Mouse (Mus musculus) lung, embryonic 16.5 days (tissue): ENCODE data around the gene Gm4858. TPM values are rescaled to one million over a fixed set of nuclear protein-coding genes. Genes with fewer than 3 reads are reported as not detected.
"Not testable (repeated sequence)": the region's sequence is repeated elsewhere in the genome, so short reads cannot be mapped to it uniquely, and the experiment has no call there.

Experiments
- ATAC-seq: fragments of 200-750 bp; cut with Nextera tagmentation; 2 replicates; pipeline ENCODE4 v1.8.0; 2017; ENCODE audit warnings: low read depth, mild to moderate bottlenecking, moderate library complexity
- H3K27ac ChIP-seq: fragments of 300-500 bp; sonication (generic); 2 replicates; pipeline ENCODE4 v1.5.1; 2014; ENCODE audit warnings: mild to moderate bottlenecking, control low read depth, low read length
- H3K27me3 ChIP-seq: fragments of 300-500 bp; sonication (generic); 2 replicates; pipeline ENCODE4 v1.6.1; 2014; ENCODE audit warnings: low read depth, low read length, mixed read lengths; ENCODE audit not compliant: control insufficient read depth, insufficient read depth
- H3K36me3 ChIP-seq: fragments of 300-500 bp; sonication (generic); 2 replicates; pipeline ENCODE4 v1.6.1; 2014; ENCODE audit warnings: low read length; ENCODE audit not compliant: control insufficient read depth, insufficient read depth
- H3K4me1 ChIP-seq: fragments of 300-500 bp; sonication (generic); replicated peaks from 2 replicates; pipeline ENCODE4 v1.6.1; 2014; ENCODE audit warnings: low read length, mixed read lengths; ENCODE audit not compliant: control insufficient read depth, insufficient read depth
- H3K4me2 ChIP-seq: fragments of 300-500 bp; sonication (generic); 2 replicates; pipeline ENCODE4 v1.6.1; 2014; ENCODE audit warnings: low read depth, low read length, control low read depth
- H3K4me3 ChIP-seq: fragments of 300-500 bp; sonication (generic); 2 replicates; pipeline ENCODE4 v1.5.1; 2014; ENCODE audit warnings: mild to moderate bottlenecking, low read length, control low read depth
- H3K9ac ChIP-seq: fragments of 300-500 bp; sonication (generic); 2 replicates; pipeline ENCODE4 v1.6.1; 2014; ENCODE audit warnings: low read length, control low read depth
- H3K9me3 ChIP-seq: fragments of 300-500 bp; sonication (generic); 2 replicates; pipeline ENCODE4 v1.6.1; 2016; ENCODE audit warnings: low read length; ENCODE audit not compliant: control insufficient read depth
- WGBS: fragments of 180-500 bp; shearing (Covaris S2); extraction: QIAGEN DNeasy Blood & Tissue Kit; methylation state at CpG from one replicate; pipeline ENCODE4 v1.1.7; 2014; 5-methylcytosine and 5-hydroxymethylcytosine counted together
- polyA plus RNA-seq: library from polyadenylated mRNA; unstranded; fragments of >200 nt; fragmentation: Nextera tagmentation; extraction: Ambion mirVana; gene quantifications from 2 replicates; pipeline ENCODE4 v1.2.1, GENCODE M21; 2015

Gene Gm4858
- polyA plus RNA-seq, 1 experiment from 2014 or later: not detected

DNA sequence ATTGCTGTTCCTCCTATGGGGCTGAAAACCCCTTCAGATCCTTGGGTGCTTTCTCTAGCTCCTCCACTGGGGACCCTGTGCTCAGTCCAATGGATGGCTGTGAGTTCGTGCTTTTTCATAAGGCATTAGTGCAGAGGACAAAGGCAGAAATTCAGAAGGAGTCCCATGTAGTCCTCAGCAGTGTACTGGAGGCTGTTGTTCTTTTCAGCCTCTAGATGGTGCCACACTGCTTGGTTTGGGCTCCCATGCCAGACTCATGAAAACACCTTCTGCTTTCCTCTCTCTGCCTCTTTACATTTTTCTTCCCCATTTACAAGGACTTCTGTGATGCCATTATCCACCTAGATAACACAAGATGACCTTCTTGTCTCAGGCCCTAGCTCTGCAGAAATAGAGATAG lies 25.0 kb downstream of the Gm4858 start:
- WGBS: 30% methylated on average over 1 of the region's 1 CpGs
- not testable (repeated sequence) for H3K36me3 ChIP-seq, H3K27ac ChIP-seq, H3K4me1 ChIP-seq, H3K4me2 ChIP-seq, H3K4me3 ChIP-seq, H3K27me3 ChIP-seq, H3K9me3 ChIP-seq, H3K9ac ChIP-seq, ATAC-seq

- H3K4me2 ChIP-seq: no peak overlapping the region
- no peaks in the 10 kb centered on the region for H3K4me1 ChIP-seq
- no peaks in the 10 kb centered on the region for H3K36me3 ChIP-seq
- no peaks in the 10 kb centered on the region for H3K27me3 ChIP-seq
- no peak overlapping the region for H3K27ac ChIP-seq
- no peak overlapping the region for H3K4me3 ChIP-seq
- H3K9ac ChIP-seq: no peak overlapping the region
- H3K9me3 ChIP-seq: no peaks in the 10 kb centered on the region
- 64% methylated on average over 2 of the region's 2 CpGs for WGBS
- ATAC-seq: no peak
Observed at GRCm38 (mm10) chr3:93096447-93096846, 27.8 kb downstream of the Gm4858 start.

DNA sequence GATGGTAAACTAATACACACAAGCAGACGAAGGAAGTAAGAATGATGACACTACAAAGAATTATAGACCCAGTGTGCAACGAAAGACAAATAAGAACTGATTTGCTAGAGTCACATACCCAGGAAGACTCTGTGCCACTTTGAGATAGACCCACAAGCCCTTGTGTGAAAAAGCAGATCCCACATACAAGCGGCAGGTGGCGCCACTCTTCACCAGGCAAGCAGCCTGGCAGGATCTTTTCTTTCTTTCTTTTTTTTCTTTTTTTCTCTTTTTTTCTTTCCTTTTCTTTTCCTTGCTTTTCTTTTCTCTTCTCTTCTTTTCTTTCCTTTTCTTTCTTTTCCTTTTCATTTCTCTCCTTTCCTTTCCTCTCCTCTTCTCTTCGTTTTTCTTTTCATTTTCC lies 43.0 kb downstream of the Gm4858 start:
- Histone ChIP-seq H3K9ac (no peak overlapping the region), H3K4me1 (no peaks in the 10 kb centered on the region), H3K4me3 (no peak overlapping the region), H3K4me2 (no peak overlapping the region), H3K9me3 (no peaks in the 10 kb centered on the region), H3K27ac (no peak overlapping the region), H3K36me3 (no peaks in the 10 kb centered on the region), H3K27me3 (no peaks in the 10 kb centered on the region)
- ATAC-seq: no peak
- WGBS: 42% methylated on average over 5 of the region's 5 CpGs

DNA sequence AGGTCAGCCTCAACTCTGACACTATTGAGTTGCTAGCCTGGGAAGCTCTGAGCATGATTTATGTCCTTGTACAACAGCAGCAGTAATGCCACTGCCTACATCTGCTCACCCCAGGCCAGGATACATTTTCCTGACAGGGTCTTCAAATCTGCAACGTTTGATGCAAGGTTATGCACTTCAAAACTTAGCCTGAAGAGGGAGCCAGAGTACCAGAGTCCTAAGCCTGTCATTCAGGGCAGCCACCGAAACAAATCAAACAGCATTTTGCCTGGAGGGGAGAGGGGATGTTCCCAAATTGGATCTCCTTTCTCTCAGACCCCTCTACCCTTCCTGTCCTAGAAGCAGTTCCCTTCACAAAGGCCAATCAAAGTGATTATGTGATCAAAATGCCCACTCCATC lies 45.9 kb downstream of the Gm4858 start:
- Histone ChIP-seq H3K36me3 (no peaks in the 10 kb centered on the region), H3K9ac (no peak overlapping the region), H3K27ac (no peak overlapping the region), H3K4me1 (no peaks in the 10 kb centered on the region), H3K4me3 (no peak overlapping the region), H3K4me2 (no peak overlapping the region), H3K27me3 (no peaks in the 10 kb centered on the region), H3K9me3 (no peaks in the 10 kb centered on the region)
- ATAC-seq: no peak
- WGBS: 0% methylated on average over 2 of the region's 2 CpGs

- Histone ChIP-seq H3K27me3 (no peaks in the 10 kb centered on the region), H3K27ac (no peak overlapping the region), H3K36me3 (no peaks in the 10 kb centered on the region), H3K9ac (no peak overlapping the region), H3K4me2 (no peak overlapping the region), H3K4me3 (no peak overlapping the region), H3K9me3 (no peaks in the 10 kb centered on the region), H3K4me1 (no peaks in the 10 kb centered on the region)
- 37% methylated on average over 4 of the region's 4 CpGs for WGBS
- no peak for ATAC-seq
Observed at GRCm38 (mm10) chr3:93119101-93119500, 50.5 kb downstream of the Gm4858 start.

Other genes with a start within 250 kb of the Gm4858 start
- gene Kprp, start 241.6 kb upstream of the Gm4858 start, polyA plus RNA-seq: not detected in 2 replicates
- gene Lce1l, start 217.5 kb upstream of the Gm4858 start, polyA plus RNA-seq: not detected in 2 replicates
- gene 2310050C09Rik, start 198.6 kb upstream of the Gm4858 start, polyA plus RNA-seq: not detected in 2 replicates
- gene Lce3a, start 142.6 kb upstream of the Gm4858 start, polyA plus RNA-seq: not detected in 2 replicates
- not detected in 2 replicates for gene Lce3b, start 135.8 kb upstream of the Gm4858 start, polyA plus RNA-seq
- gene Lce3c, start 124.3 kb upstream of the Gm4858 start, polyA plus RNA-seq: not detected in 2 replicates
- not detected in 2 replicates for gene Lce3d, start 111.4 kb upstream of the Gm4858 start, polyA plus RNA-seq
- not detected in 2 replicates for gene Lce3e, start 101.8 kb upstream of the Gm4858 start, polyA plus RNA-seq
- 0.70 TPM in 1 of 2 replicates, not detected in the other for gene Lce3f, start 76.6 kb upstream of the Gm4858 start, polyA plus RNA-seq
- 1.5 TPM in 1 of 2 replicates, not detected in the other for gene Crct1, start 53.1 kb upstream of the Gm4858 start, polyA plus RNA-seq
- 0.58 TPM in 1 of 2 replicates, not detected in the other for gene Lce1m, start 49.8 kb upstream of the Gm4858 start, polyA plus RNA-seq
- not detected in 2 replicates for gene Crnn, start 76.0 kb downstream of the Gm4858 start, polyA plus RNA-seq
- not detected in 2 replicates for gene Flg2, start 128.5 kb downstream of the Gm4858 start, polyA plus RNA-seq
- not detected in 2 replicates for gene Flg, start 204.7 kb downstream of the Gm4858 start, polyA plus RNA-seq